ENCODE assay signal across 22 mouse cellular contexts in genomic region chr10:60571491-60571890, GRCm38 (mm10).
"Had no signal": no experiment of that assay in that cellular context is flagged by ENCODE, and none has a peak within 500 bp of the region (broad histone marks: within the 10 kb centered on the region; RNA-seq: fewer than 3 reads in every experiment).

No protein-coding gene starts in this region.

- H3K27ac ChIP-seq: heart, adult 2 months; heart, embryonic 13.5 days; heart, embryonic 15.5 days; hindbrain, embryonic 13.5 days; hindbrain, embryonic 15.5 days; hindbrain, postnatal 0 days; left cerebral cortex, adult 2 months; limb, embryonic 13.5 days; limb, embryonic 15.5 days; liver, embryonic 12.5 days; liver, embryonic 14.5 days had no signal

- H3K4me2 ChIP-seq: heart, embryonic 11.5 days; heart, embryonic 13.5 days; heart, embryonic 15.5 days; hindbrain, embryonic 13.5 days; hindbrain, embryonic 15.5 days; limb, embryonic 13.5 days; limb, embryonic 15.5 days; liver, embryonic 12.5 days had no signal

- H3K36me3 ChIP-seq: heart, embryonic 13.5 days; heart, embryonic 15.5 days; hindbrain, embryonic 13.5 days; hindbrain, embryonic 15.5 days; limb, embryonic 13.5 days; limb, embryonic 15.5 days; liver, embryonic 12.5 days had no signal

- H3K9ac ChIP-seq: heart, embryonic 13.5 days; heart, embryonic 15.5 days; hindbrain, embryonic 13.5 days; hindbrain, embryonic 15.5 days; limb, embryonic 15.5 days; liver, embryonic 12.5 days; liver, embryonic 14.5 days had no signal

- ATAC-seq: hindbrain, postnatal 0 days; intestine, embryonic 16.5 days; liver, embryonic 12.5 days had no signal

- H3K27me3 ChIP-seq: limb, embryonic 13.5 days; limb, embryonic 15.5 days had no signal

- H3K4me3 ChIP-seq: heart, adult 2 months; heart, embryonic 13.5 days; heart, embryonic 15.5 days; hindbrain, embryonic 13.5 days; hindbrain, embryonic 15.5 days; left cerebral cortex, adult 2 months; limb, embryonic 13.5 days; limb, embryonic 15.5 days; liver, embryonic 12.5 days had no signal

- H3K9me3 ChIP-seq: heart, embryonic 13.5 days; heart, embryonic 15.5 days; hindbrain, embryonic 13.5 days; hindbrain, embryonic 15.5 days; limb, embryonic 13.5 days; limb, embryonic 15.5 days; liver, embryonic 12.5 days had no signal

- DNase-seq: gastrocnemius, postnatal 14 days; gastrocnemius, postnatal 36 days; heart, adult 11 months; heart, adult 2 months; heart, postnatal 14 days; heart, postnatal 36 days; kidney, adult 11 months; kidney, adult 2 months; kidney, adult 9 months; kidney, postnatal 36 days had no signal
